Mouse (Mus musculus) left cerebral cortex, adult 2 months (tissue): ENCODE data around the gene Tefm. TPM values are rescaled to one million over a fixed set of nuclear protein-coding genes. Genes with fewer than 3 reads are reported as not detected.

ENCODE experiments used
- DNase-seq, 2 experiments: peaks; one replicate each; pipeline ENCODE4 v3.0.0; 2021 to 2022; ENCODE audit warnings: low spot score in 2 of 2, mixed read lengths in 1 of 2; ENCODE audit errors: extremely low spot score in 1 of 2
- H3K27ac ChIP-seq: fragments of 200-600 bp; 2 replicates; pipeline ENCODE4 v1.8.1; 2022
- H3K4me3 ChIP-seq: fragments of 200-600 bp; 2 replicates; pipeline ENCODE4 v1.8.1; 2022
- CTCF ChIP-seq: fragments of 200-600 bp; IDR thresholded peaks from 2 replicates; pipeline ENCODE4 v1.8.1; 2022; ENCODE audit warnings: antibody characterized with exemption, mild to moderate bottlenecking, moderate library complexity
- intact Hi-C: fragments of 180-260 bp; cut with DNase I; formaldehyde crosslinking; loops from one replicate; pipeline ENCODE4 v1.15.1; 2025
- total RNA-seq, 2 experiments: library from RNA; stranded (reverse); gene quantifications; 2 replicates each; pipeline ENCODE4 v1.2.3; 2021

The Tefm gene
- total RNA-seq, 2 experiments from 2014 or later = 8.0 to 10.6 TPM

DNA sequence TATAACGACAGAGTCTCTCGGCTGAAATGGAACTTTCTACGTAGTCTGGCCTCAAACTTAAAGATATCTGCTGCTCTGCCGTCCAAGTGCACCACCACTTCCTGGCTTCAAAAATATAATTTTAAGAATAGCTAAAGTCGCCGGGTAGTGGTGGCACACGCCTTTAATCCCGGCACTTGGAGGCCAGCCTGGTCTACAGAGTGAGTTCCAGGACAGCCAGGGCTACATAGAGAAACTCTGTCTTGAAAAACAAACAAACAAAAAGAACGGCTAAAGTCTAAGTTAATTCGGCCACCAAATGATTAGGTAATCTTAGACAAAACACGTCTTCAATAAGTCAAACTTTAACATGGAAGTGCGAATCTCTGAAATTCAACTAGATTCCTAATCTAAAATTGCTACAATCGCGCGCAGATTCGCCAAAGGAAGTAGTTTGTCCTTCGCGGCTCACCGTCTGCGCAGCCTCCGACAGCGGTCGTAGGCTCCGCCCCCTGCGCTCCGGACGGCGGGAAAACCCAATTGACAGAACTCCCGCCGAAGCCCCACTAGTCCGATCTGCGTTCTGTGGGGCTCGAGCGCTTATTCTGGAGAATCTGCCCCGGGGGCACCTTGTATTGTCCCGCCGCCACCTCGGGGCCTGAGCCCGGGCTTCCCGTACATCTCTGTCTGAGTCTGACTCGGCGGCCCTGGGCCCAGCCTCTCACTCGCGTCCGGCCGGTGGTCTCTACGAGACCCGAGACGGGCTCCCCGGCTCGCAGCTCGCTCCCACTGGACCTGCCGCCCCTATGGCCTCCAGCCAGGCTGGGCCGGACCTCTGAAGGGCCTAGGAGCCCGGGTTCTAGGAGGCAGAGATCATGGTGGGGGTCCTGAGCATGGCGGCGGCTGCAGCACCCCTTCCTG is 52.8 kb downstream of the Tefm start, which contains the start of gene Atad5:
Atad5 (plus strand) TSS at position 484 of the 900 bp plus-strand sequence.
- no peak for TF ChIP-seq CTCF
- DNase-seq = peak; percentile 89 to 92
- intact Hi-C loops = loop anchor here (5.0 kb wide), 1 partner anchor 53 kb away; the partner anchor contains the start of gene Tefm
- Histone ChIP-seq H3K4me3 (peak within 1 kb of the TSS; percentile 97), H3K27ac (no peak within 1 kb of the TSS)

DNA sequence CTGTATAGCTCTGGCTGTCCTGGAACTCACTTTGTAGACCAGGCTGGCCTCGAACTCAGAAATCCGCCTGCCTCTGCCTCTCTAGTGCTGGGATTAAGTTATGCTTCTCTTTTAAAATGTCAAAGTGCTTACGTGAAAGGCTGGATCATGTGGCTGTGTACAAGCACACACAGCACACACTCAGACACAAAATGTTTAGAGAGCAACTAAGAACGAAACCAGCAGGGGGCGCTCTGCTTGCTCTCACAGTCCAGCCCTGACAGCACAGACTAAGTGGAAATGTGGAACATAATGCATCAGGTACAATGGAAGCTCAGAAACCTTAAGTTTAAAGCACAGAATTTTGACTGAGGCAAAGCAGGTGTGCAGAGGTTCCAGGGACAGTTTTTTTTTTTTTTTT is 55.1 kb downstream of the Tefm start:
- Histone ChIP-seq H3K27ac (no peak overlapping the region), H3K4me3 (no peak overlapping the region)
- intact Hi-C loops = loop anchor here (5.0 kb wide), 1 partner anchor 55 kb away; the partner anchor contains the start of gene Tefm
- peak; percentile 88 for TF ChIP-seq CTCF
- DNase-seq = peak; percentile 72 to 80

Other genes with a start within 250 kb of the Tefm start
- 10 to 100 TPM; 23.2 to 28.3 TPM for gene Utp6, start 179.8 kb downstream of the Tefm start, total RNA-seq
- gene Suz12, start 149.1 kb downstream of the Tefm start, total RNA-seq = 10 to 100 TPM; 33.4 to 34.0 TPM
- 10 to 100 TPM; 12.3 to 15.4 TPM for gene Crlf3, start 61.2 kb downstream of the Tefm start, total RNA-seq
- gene Atad5, start 52.8 kb downstream of the Tefm start, total RNA-seq = 1 to 10 TPM; 3.1 to 3.6 TPM
- 1 to 10 TPM; 6.2 to 9.0 TPM for gene Adap2, start 11.9 kb upstream of the Tefm start, total RNA-seq
- gene Rnf135, start 41.7 kb upstream of the Tefm start, total RNA-seq = 1 to 10 TPM; 3.5 to 3.7 TPM
- gene Rhot1, start 66.8 kb upstream of the Tefm start, total RNA-seq = 10 to 100 TPM; 70.0 to 70.1 TPM
- 10 to 100 TPM; 22.9 to 27.7 TPM for gene Rhbdl3, start 158.7 kb upstream of the Tefm start, total RNA-seq
- 10 to 100 TPM; 47.8 to 51.7 TPM for gene 5730455P16Rik, start 235.9 kb upstream of the Tefm start, total RNA-seq
- 100 to 1,000 TPM; 132 to 135 TPM for gene Zfp207, start 241.1 kb upstream of the Tefm start, total RNA-seq